In the genomic region with DNA sequence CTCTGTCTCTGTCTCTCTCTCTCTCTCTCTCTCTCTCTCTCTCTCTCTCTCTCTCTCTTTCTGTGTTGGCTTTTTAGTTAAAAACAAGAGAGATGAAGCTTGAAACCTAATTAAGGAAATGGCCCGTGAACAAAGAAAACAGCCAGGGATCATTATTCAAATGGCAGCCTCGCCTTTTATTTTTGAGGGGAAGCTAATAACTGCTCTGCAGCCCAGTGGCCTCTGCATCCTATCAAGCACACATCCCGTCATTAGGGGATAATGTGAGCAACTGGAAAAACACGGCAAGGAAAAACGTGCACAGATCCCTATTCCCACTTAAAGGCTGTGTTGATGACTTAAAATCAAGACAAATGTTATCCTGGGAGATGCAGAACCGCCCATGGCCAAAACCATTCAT, we compare ENCODE assay signal across 11 mouse cellular contexts.
DNase-seq lines count a peak whose midpoint lies in the region; ATAC-seq and TF ChIP-seq lines count a peak whose summit lies in the region.
"Had no signal": no experiment of that assay in that cellular context is flagged by ENCODE, and none has a peak within 500 bp of the region (broad histone marks: within the 10 kb centered on the region; RNA-seq: fewer than 3 reads in every experiment).

No protein-coding gene starts in this region.

- H3K27ac ChIP-seq in lung, embryonic 14.5 days (ENCODE audit: low read depth) = no peak overlapping the region
- peak overlapping the region; percentile 25 for H3K27ac ChIP-seq in neural tube, embryonic 15.5 days (replicated peaks)
- H3K27ac ChIP-seq: liver, embryonic 13.5 days; macrophage had no signal

- H3K27me3 ChIP-seq in lung, embryonic 14.5 days (ENCODE audit: insufficient read depth, low read length) = no peaks in the 10 kb centered on the region
- H3K27me3 ChIP-seq in neural tube, embryonic 15.5 days (replicated peaks) = no peaks in the 10 kb centered on the region
- H3K27me3 ChIP-seq: liver, embryonic 13.5 days had no signal

- no peak for ATAC-seq in lung, embryonic 14.5 days (ENCODE audit: insufficient read depth)
- no peak for ATAC-seq in neural tube, embryonic 15.5 days (ENCODE audit: low FRiP score)

- H3K4me1 ChIP-seq in lung, embryonic 14.5 days (ENCODE audit: insufficient read depth) = no peaks in the 10 kb centered on the region
- peaks cover 15% of the 10 kb centered on the region for H3K4me1 ChIP-seq in neural tube, embryonic 15.5 days
- H3K4me1 ChIP-seq: liver, embryonic 13.5 days had no signal

- WGBS in lung, embryonic 14.5 days = 42% methylated on average over 6 of the region's 6 CpGs
- WGBS in neural tube, embryonic 15.5 days = 6% methylated on average over 6 of the region's 6 CpGs

- no peaks in the 10 kb centered on the region for H3K9me3 ChIP-seq in lung, embryonic 14.5 days (ENCODE audit: low read depth, low read length)
- no peaks in the 10 kb centered on the region for H3K9me3 ChIP-seq in neural tube, embryonic 15.5 days (replicated peaks)
- H3K9me3 ChIP-seq: liver, embryonic 13.5 days had no signal

- no peak for TF ChIP-seq CTCF in lung, embryonic 14.5 days (IDR thresholded peaks at IDR 0.05; ENCODE audit: low read depth)

- H3K4me3 ChIP-seq in lung, embryonic 14.5 days (ENCODE audit: low read depth, low read length) = no peak overlapping the region
- H3K4me3 ChIP-seq in neural tube, embryonic 15.5 days (replicated peaks) = no peak overlapping the region
- H3K4me3 ChIP-seq: liver, embryonic 13.5 days had no signal

- intact Hi-C loops in left cerebral cortex, postnatal 14 days (cut with DNase I) = no loop called here

- DNase-seq in lung, embryonic 14.5 days = peak; percentile 2
- DNase-seq in lung, postnatal 14 days = no peak
- peak; percentile 10 for DNase-seq in embryo, embryonic 9.5 days (ENCODE audit: extremely low spot score)
- peak; percentile 59 for DNase-seq in forelimb bud, embryonic 11.5 days (ENCODE audit: low read depth, low spot score)
- no peak for DNase-seq in left cerebral cortex, postnatal 14 days (ENCODE audit: low spot score in 2 of 2)
- no peak for DNase-seq in layer of hippocampus, postnatal 14 days (ENCODE audit: low spot score in 2 of 2)
- DNase-seq: adrenal gland, postnatal 10 days; heart, postnatal 14 days; liver, embryonic 13.5 days had no signal

- no peaks in the 10 kb centered on the region for H3K36me3 ChIP-seq in lung, embryonic 14.5 days (ENCODE audit: insufficient read depth)
- no peaks in the 10 kb centered on the region for H3K36me3 ChIP-seq in neural tube, embryonic 15.5 days
- H3K36me3 ChIP-seq: liver, embryonic 13.5 days had no signal

- H3K9ac ChIP-seq in lung, embryonic 14.5 days = no peak overlapping the region
- H3K9ac ChIP-seq in neural tube, embryonic 15.5 days (replicated peaks) = no peak overlapping the region
- H3K9ac ChIP-seq: liver, embryonic 13.5 days had no signal

- H3K4me2 ChIP-seq in lung, embryonic 14.5 days = no peak overlapping the region
- H3K4me2 ChIP-seq in neural tube, embryonic 15.5 days = no peak overlapping the region
- H3K4me2 ChIP-seq: liver, embryonic 13.5 days had no signal

Comparison
In these comparisons a context has a peak if more than half of its experiments do, and no peak if none do; other contexts are left out.
1. DNase-seq: peak in lung, embryonic 14.5 days (single experiment), embryo, embryonic 9.5 days (single experiment) and forelimb bud, embryonic 11.5 days (single experiment); none in lung, postnatal 14 days (single experiment), left cerebral cortex, postnatal 14 days (0 of 2) and layer of hippocampus, postnatal 14 days (0 of 2).